Mouse (Mus musculus): ENCODE results near the gene Dclk1. TPM values are rescaled to one million over a fixed set of nuclear protein-coding genes. Genes with fewer than 3 reads are reported as not detected.

Gene Dclk1
- total RNA-seq, 2 experiments from 2014 or later, result 6.3 to 9.1 TPM

GRCm38 (mm10) chr3:55333511-55333910 lies 91.3 kb downstream of the Dclk1 start:
- no peak for DNase-seq

GRCm38 (mm10) chr3:55336895-55337294 lies 94.7 kb downstream of the Dclk1 start:
- DNase-seq, result peak; percentile 33

GRCm38 (mm10) chr3:55337671-55338070 lies 95.5 kb downstream of the Dclk1 start:
- DNase-seq, result no peak

GRCm38 (mm10) chr3:55342445-55342844 lies 100.3 kb downstream of the Dclk1 start:
- DNase-seq, result no peak

- DNase-seq, result no peak
These were observed 105.3 kb downstream of the Dclk1 start for GRCm38 (mm10) chr3:55347371-55348025.

GRCm38 (mm10) chr3:55348026-55348390 lies 105.8 kb downstream of the Dclk1 start:
- no peak for DNase-seq

- DNase-seq, result peak; percentile 6
These were observed 108.0 kb downstream of the Dclk1 start for GRCm38 (mm10) chr3:55350194-55350593.

- peak; percentile 1 for DNase-seq
These were observed 109.3 kb downstream of the Dclk1 start for GRCm38 (mm10) chr3:55351281-55352052.

GRCm38 (mm10) chr3:55352529-55352928 lies 110.4 kb downstream of the Dclk1 start:
- no peak for DNase-seq

- no peak for DNase-seq
These were observed 111.0 kb downstream of the Dclk1 start for GRCm38 (mm10) chr3:55353169-55353568.

- peak; percentile 46 for DNase-seq
These were observed 111.8 kb downstream of the Dclk1 start for GRCm38 (mm10) chr3:55353909-55354511.

- no peak for DNase-seq
These were observed 112.6 kb downstream of the Dclk1 start for GRCm38 (mm10) chr3:55354765-55355164.

- DNase-seq, result no peak
These were observed 116.3 kb downstream of the Dclk1 start for GRCm38 (mm10) chr3:55358486-55358885.

- no peak for DNase-seq
These were observed 118.7 kb downstream of the Dclk1 start for GRCm38 (mm10) chr3:55360836-55361235.

GRCm38 (mm10) chr3:55367166-55367565 lies 125.0 kb downstream of the Dclk1 start:
- DNase-seq, result no peak

GRCm38 (mm10) chr3:55369156-55369555 lies 127.0 kb downstream of the Dclk1 start:
- no peak for DNase-seq

GRCm38 (mm10) chr3:55373689-55374088 lies 131.5 kb downstream of the Dclk1 start:
- no peak for DNase-seq

GRCm38 (mm10) chr3:55378591-55378990 lies 136.4 kb downstream of the Dclk1 start:
- DNase-seq, result no peak

GRCm38 (mm10) chr3:55380471-55380870 lies 138.3 kb downstream of the Dclk1 start:
- DNase-seq, result no peak

- DNase-seq, result no peak
These were observed 150.4 kb downstream of the Dclk1 start for GRCm38 (mm10) chr3:55392605-55393004.

GRCm38 (mm10) chr3:55393549-55393948 lies 151.4 kb downstream of the Dclk1 start:
- no peak for DNase-seq

- DNase-seq, result no peak
These were observed 154.6 kb downstream of the Dclk1 start for GRCm38 (mm10) chr3:55396792-55397191.
